Mouse (Mus musculus): ENCODE measurements around the gene Atp6v1c2.

GRCm38 (mm10) chr12:17333459-17333858 lies 4.3 kb upstream of the Atp6v1c2 start:
- TF ChIP-seq CTCF (IDR thresholded peaks at IDR 0.05) (no peak), EP300 (IDR thresholded peaks at IDR 0.05) (no peak)
